Mouse (Mus musculus): ENCODE measurements around the gene Wsb1. TPM values are rescaled to one million over a fixed set of nuclear protein-coding genes. Genes with fewer than 3 reads are reported as not detected.

Gene Wsb1
- polyA plus RNA-seq, 1 experiment, result 53.1 TPM

GRCm38 (mm10) chr11:79218061-79218460 lies 36.4 kb downstream of the Wsb1 start:
- 78% methylated on average over 1 of the region's 1 CpGs for WGBS
- no peak overlapping the region for H3K27ac ChIP-seq (ENCODE audit: control insufficient read depth, insufficient read depth, low read depth, low read length, poor library complexity)
- no peaks in the 10 kb centered on the region for H3K4me1 ChIP-seq (ENCODE audit: control insufficient read depth, insufficient read depth, low read length)
- TF ChIP-seq CTCF (IDR thresholded peaks at IDR 0.05; ENCODE audit: control insufficient read depth, insufficient read depth, low read length) (no peak), POLR2A (IDR thresholded peaks at IDR 0.05; ENCODE audit: borderline replicate concordance, control insufficient read depth, low read depth, low read length) (no peak)
- H3K4me3 ChIP-seq (replicated peaks; ENCODE audit: control insufficient read depth, low read depth, low read length), result no peak overlapping the region

- Histone ChIP-seq H3K27ac (ENCODE audit: control insufficient read depth, insufficient read depth, low read depth, low read length, poor library complexity) (no peak overlapping the region), H3K4me1 (ENCODE audit: control insufficient read depth, insufficient read depth, low read length) (no peaks in the 10 kb centered on the region), H3K4me3 (replicated peaks; ENCODE audit: control insufficient read depth, low read depth, low read length) (no peak overlapping the region)
- 87% methylated on average over 6 of the region's 6 CpGs for WGBS
- TF ChIP-seq POLR2A (IDR thresholded peaks at IDR 0.05; ENCODE audit: borderline replicate concordance, control insufficient read depth, low read depth, low read length) (no peak), CTCF (IDR thresholded peaks at IDR 0.05; ENCODE audit: control insufficient read depth, insufficient read depth, low read length) (no peak)
Observed at GRCm38 (mm10) chr11:79217133-79217532, 37.3 kb downstream of the Wsb1 start.

- WGBS, result 79% methylated on average over 2 of the region's 2 CpGs
- H3K4me3 ChIP-seq (replicated peaks; ENCODE audit: control insufficient read depth, low read depth, low read length), result no peak overlapping the region
- no peaks in the 10 kb centered on the region for H3K4me1 ChIP-seq (ENCODE audit: control insufficient read depth, insufficient read depth, low read length)
- TF ChIP-seq POLR2A (IDR thresholded peaks at IDR 0.05; ENCODE audit: borderline replicate concordance, control insufficient read depth, low read depth, low read length) (no peak), CTCF (IDR thresholded peaks at IDR 0.05; ENCODE audit: control insufficient read depth, insufficient read depth, low read length) (no peak)
- H3K27ac ChIP-seq (ENCODE audit: control insufficient read depth, insufficient read depth, low read depth, low read length, poor library complexity), result no peak overlapping the region
Observed at GRCm38 (mm10) chr11:79215539-79215938, 38.9 kb downstream of the Wsb1 start.

- Histone ChIP-seq H3K4me1 (ENCODE audit: control insufficient read depth, insufficient read depth, low read length) (no peaks in the 10 kb centered on the region), H3K27ac (ENCODE audit: control insufficient read depth, insufficient read depth, low read depth, low read length, poor library complexity) (no peak overlapping the region), H3K4me3 (replicated peaks; ENCODE audit: control insufficient read depth, low read depth, low read length) (no peak overlapping the region)
- TF ChIP-seq POLR2A (IDR thresholded peaks at IDR 0.05; ENCODE audit: borderline replicate concordance, control insufficient read depth, low read depth, low read length) (no peak), CTCF (IDR thresholded peaks at IDR 0.05; ENCODE audit: control insufficient read depth, insufficient read depth, low read length) (peak; percentile 90)
- 9% methylated on average over 14 of the region's 14 CpGs for WGBS
Observed at GRCm38 (mm10) chr11:79214015-79214418, 40.5 kb downstream of the Wsb1 start.

- WGBS, result 56% methylated on average over 5 of the region's 5 CpGs
- Histone ChIP-seq H3K27ac (ENCODE audit: control insufficient read depth, insufficient read depth, low read depth, low read length, poor library complexity) (no peak overlapping the region), H3K4me1 (ENCODE audit: control insufficient read depth, insufficient read depth, low read length) (no peaks in the 10 kb centered on the region), H3K4me3 (replicated peaks; ENCODE audit: control insufficient read depth, low read depth, low read length) (no peak overlapping the region)
- TF ChIP-seq POLR2A (IDR thresholded peaks at IDR 0.05; ENCODE audit: borderline replicate concordance, control insufficient read depth, low read depth, low read length), result no peak
- TF ChIP-seq CTCF (IDR thresholded peaks at IDR 0.05; ENCODE audit: control insufficient read depth, insufficient read depth, low read length), result no peak
Observed at GRCm38 (mm10) chr11:79209882-79210471, 44.5 kb downstream of the Wsb1 start.

- no peaks in the 10 kb centered on the region for H3K4me1 ChIP-seq (ENCODE audit: control insufficient read depth, insufficient read depth, low read length)
- H3K4me3 ChIP-seq (replicated peaks; ENCODE audit: control insufficient read depth, low read depth, low read length), result no peak overlapping the region
- WGBS, result 68% methylated on average over 5 of the region's 5 CpGs
- H3K27ac ChIP-seq (ENCODE audit: control insufficient read depth, insufficient read depth, low read depth, low read length, poor library complexity), result no peak overlapping the region
- TF ChIP-seq CTCF (IDR thresholded peaks at IDR 0.05; ENCODE audit: control insufficient read depth, insufficient read depth, low read length) (no peak), POLR2A (IDR thresholded peaks at IDR 0.05; ENCODE audit: borderline replicate concordance, control insufficient read depth, low read depth, low read length) (no peak)
Observed at GRCm38 (mm10) chr11:79209113-79209512, 45.4 kb downstream of the Wsb1 start.

- WGBS, result 81% methylated on average over 4 of the region's 4 CpGs
- H3K4me1 ChIP-seq (ENCODE audit: control insufficient read depth, insufficient read depth, low read length), result no peaks in the 10 kb centered on the region
- no peak overlapping the region for H3K4me3 ChIP-seq (replicated peaks; ENCODE audit: control insufficient read depth, low read depth, low read length)
- no peak overlapping the region for H3K27ac ChIP-seq (ENCODE audit: control insufficient read depth, insufficient read depth, low read depth, low read length, poor library complexity)
- TF ChIP-seq CTCF (IDR thresholded peaks at IDR 0.05; ENCODE audit: control insufficient read depth, insufficient read depth, low read length) (no peak), POLR2A (IDR thresholded peaks at IDR 0.05; ENCODE audit: borderline replicate concordance, control insufficient read depth, low read depth, low read length) (no peak)
Observed at GRCm38 (mm10) chr11:79208462-79208861, 46.0 kb downstream of the Wsb1 start.

GRCm38 (mm10) chr11:79207691-79208090 lies 46.8 kb downstream of the Wsb1 start:
- no peak overlapping the region for H3K4me3 ChIP-seq (replicated peaks; ENCODE audit: control insufficient read depth, low read depth, low read length)
- no peak overlapping the region for H3K27ac ChIP-seq (ENCODE audit: control insufficient read depth, insufficient read depth, low read depth, low read length, poor library complexity)
- H3K4me1 ChIP-seq (ENCODE audit: control insufficient read depth, insufficient read depth, low read length), result no peaks in the 10 kb centered on the region
- no peak for TF ChIP-seq CTCF (IDR thresholded peaks at IDR 0.05; ENCODE audit: control insufficient read depth, insufficient read depth, low read length)
- TF ChIP-seq POLR2A (IDR thresholded peaks at IDR 0.05; ENCODE audit: borderline replicate concordance, control insufficient read depth, low read depth, low read length), result no peak
- WGBS, result 37% methylated on average over 10 of the region's 10 CpGs

- 63% methylated on average over 3 of the region's 3 CpGs for WGBS
- H3K4me3 ChIP-seq (replicated peaks; ENCODE audit: control insufficient read depth, low read depth, low read length), result no peak overlapping the region
- TF ChIP-seq CTCF (IDR thresholded peaks at IDR 0.05; ENCODE audit: control insufficient read depth, insufficient read depth, low read length) (no peak), POLR2A (IDR thresholded peaks at IDR 0.05; ENCODE audit: borderline replicate concordance, control insufficient read depth, low read depth, low read length) (no peak)
- H3K4me1 ChIP-seq (ENCODE audit: control insufficient read depth, insufficient read depth, low read length), result no peaks in the 10 kb centered on the region
- no peak overlapping the region for H3K27ac ChIP-seq (ENCODE audit: control insufficient read depth, insufficient read depth, low read depth, low read length, poor library complexity)
Observed at GRCm38 (mm10) chr11:79204444-79204843, 50.0 kb downstream of the Wsb1 start.

Data from bone marrow, adult 2 months (tissue).